Mouse (Mus musculus) heart, embryonic 11.5 days (tissue): Measurements from ENCODE around the gene Gm17660. TPM values are rescaled to one million over a fixed set of nuclear protein-coding genes. Genes with fewer than 3 reads are reported as not detected.

Experiments used
- ATAC-seq: fragments of 200-750 bp; cut with Nextera tagmentation; replicated peaks from 2 replicates; pipeline ENCODE4 v1.8.0; 2017; ENCODE audit warnings: moderate library complexity; ENCODE audit not compliant: insufficient number of reproducible peaks, low FRiP score, low TSS enrichment
- H3K27ac ChIP-seq: fragments of 300-500 bp; sonication (generic); 2 replicates; pipeline ENCODE4 v1.5.1; 2014; ENCODE audit warnings: mild to moderate bottlenecking, low read depth, low read length
- H3K27me3 ChIP-seq: fragments of 300-500 bp; sonication (generic); 2 replicates; pipeline ENCODE4 v1.6.1; 2014; ENCODE audit warnings: mild to moderate bottlenecking, low read length, mixed read lengths; ENCODE audit not compliant: control insufficient read depth, insufficient read depth
- H3K36me3 ChIP-seq: fragments of 300-500 bp; sonication (generic); 2 replicates; pipeline ENCODE4 v1.6.1; 2014; ENCODE audit warnings: mild to moderate bottlenecking, low read length, moderate library complexity, mixed read lengths; ENCODE audit not compliant: control insufficient read depth, insufficient read depth
- H3K4me1 ChIP-seq: fragments of 300-500 bp; sonication (generic); 2 replicates; pipeline ENCODE4 v1.6.1; 2014; ENCODE audit warnings: low read length; ENCODE audit not compliant: control insufficient read depth, insufficient read depth
- H3K4me2 ChIP-seq: fragments of 300-500 bp; sonication (generic); 2 replicates; pipeline ENCODE4 v1.6.1; 2014; ENCODE audit warnings: mild to moderate bottlenecking, moderate library complexity
- H3K4me3 ChIP-seq: fragments of 300-500 bp; sonication (generic); 2 replicates; pipeline ENCODE4 v1.5.1; 2014; ENCODE audit warnings: low read depth, low read length
- H3K9ac ChIP-seq: fragments of 300-500 bp; sonication (generic); 2 replicates; pipeline ENCODE4 v1.6.1; 2014; ENCODE audit warnings: mild to moderate bottlenecking, low read depth, low read length, moderate library complexity
- H3K9me3 ChIP-seq: fragments of 300-500 bp; sonication (generic); replicated peaks from 2 replicates; pipeline ENCODE4 v1.6.1; 2016; ENCODE audit warnings: low read length; ENCODE audit not compliant: control insufficient read depth
- WGBS: fragments of 180-500 bp; shearing (Covaris S2); extraction: QIAGEN DNeasy Blood & Tissue Kit; methylation state at CpG from one replicate; pipeline ENCODE4 v1.1.7; 2014; ENCODE audit not compliant: insufficient replicate concordance; 5-methylcytosine and 5-hydroxymethylcytosine counted together
- polyA plus RNA-seq: library from polyadenylated mRNA; unstranded; fragments of >200 nt; fragmentation: Nextera tagmentation; extraction: Ambion mirVana; gene quantifications from 2 replicates; pipeline ENCODE4 v1.2.1, GENCODE M21; 2014

The Gm17660 gene
- polyA plus RNA-seq, 1 experiment from 2014 or later = not detected

- H3K27me3 ChIP-seq = no peaks in the 10 kb centered on the region
- 42% methylated on average over 9 of the region's 9 CpGs for WGBS
- ATAC-seq = no peak
- no peaks in the 10 kb centered on the region for H3K36me3 ChIP-seq
- H3K4me3 ChIP-seq = no peak overlapping the region
- H3K4me2 ChIP-seq = no peak overlapping the region
- H3K27ac ChIP-seq = peak overlapping the region; percentile 41; the same call in 1 of the 2 replicates
- H3K4me1 ChIP-seq = peaks cover 49% of the 10 kb centered on the region
- no peaks in the 10 kb centered on the region for H3K9me3 ChIP-seq
- no peak overlapping the region for H3K9ac ChIP-seq
Observed at GRCm38 (mm10) chr5:104110171-104110920, 32.9 kb upstream of the Gm17660 start.

- H3K36me3 ChIP-seq = no peaks in the 10 kb centered on the region
- no peak overlapping the region for H3K9ac ChIP-seq
- no peaks in the 10 kb centered on the region for H3K27me3 ChIP-seq
- H3K4me1 ChIP-seq = peaks cover 49% of the 10 kb centered on the region
- H3K4me2 ChIP-seq = peak overlapping the region; percentile 43; the same call in 1 of the 2 replicates
- no peak for ATAC-seq
- no peaks in the 10 kb centered on the region for H3K9me3 ChIP-seq
- peak overlapping the region; percentile 64 for H3K27ac ChIP-seq
- 13% methylated on average over 3 of the region's 3 CpGs for WGBS
- H3K4me3 ChIP-seq = no peak overlapping the region
Observed at GRCm38 (mm10) chr5:104109516-104109915, 32.1 kb upstream of the Gm17660 start.

GRCm38 (mm10) chr5:104108879-104109369 is 31.5 kb upstream of the Gm17660 start:
- H3K36me3 ChIP-seq = no peaks in the 10 kb centered on the region
- H3K4me2 ChIP-seq = peak overlapping the region; percentile 43
- ATAC-seq = peak; percentile 16; the same call in 1 of the 2 replicates
- peak overlapping the region; percentile 64 for H3K27ac ChIP-seq
- H3K27me3 ChIP-seq = no peaks in the 10 kb centered on the region
- 27% methylated on average over 18 of the region's 18 CpGs for WGBS
- H3K9ac ChIP-seq = no peak overlapping the region
- peaks cover 49% of the 10 kb centered on the region for H3K4me1 ChIP-seq
- no peaks in the 10 kb centered on the region for H3K9me3 ChIP-seq
- H3K4me3 ChIP-seq = no peak overlapping the region; the same call in 1 of the 2 replicates

- no peak overlapping the region for H3K9ac ChIP-seq
- H3K4me2 ChIP-seq = no peak overlapping the region
- no peaks in the 10 kb centered on the region for H3K36me3 ChIP-seq
- no peaks in the 10 kb centered on the region for H3K27me3 ChIP-seq
- peaks cover 46% of the 10 kb centered on the region for H3K4me1 ChIP-seq
- ATAC-seq = 0 out of 2 replicates have a peak, but pooled peaks have one; percentile 32
- H3K9me3 ChIP-seq = no peaks in the 10 kb centered on the region
- no peak overlapping the region for H3K4me3 ChIP-seq
- WGBS = 54% methylated on average over 11 of the region's 11 CpGs
- peak overlapping the region; percentile 64 for H3K27ac ChIP-seq
Observed at GRCm38 (mm10) chr5:104108127-104108875, 30.9 kb upstream of the Gm17660 start.

- WGBS = 66% methylated on average over 2 of the region's 2 CpGs
- no peak overlapping the region for H3K27ac ChIP-seq
- no peaks in the 10 kb centered on the region for H3K36me3 ChIP-seq
- peaks cover 30% of the 10 kb centered on the region for H3K4me1 ChIP-seq
- no peaks in the 10 kb centered on the region for H3K9me3 ChIP-seq
- ATAC-seq = no peak
- no peak overlapping the region for H3K4me2 ChIP-seq
- no peak overlapping the region for H3K9ac ChIP-seq
- H3K27me3 ChIP-seq = no peaks in the 10 kb centered on the region
- H3K4me3 ChIP-seq = no peak overlapping the region
Observed at GRCm38 (mm10) chr5:104104111-104104510, 26.7 kb upstream of the Gm17660 start.

- no peak overlapping the region for H3K4me3 ChIP-seq
- peaks cover 21% of the 10 kb centered on the region for H3K4me1 ChIP-seq
- no peak overlapping the region for H3K4me2 ChIP-seq
- WGBS = 61% methylated on average over 4 of the region's 4 CpGs
- H3K27me3 ChIP-seq = no peaks in the 10 kb centered on the region
- no peaks in the 10 kb centered on the region for H3K9me3 ChIP-seq
- no peak overlapping the region for H3K9ac ChIP-seq
- no peak overlapping the region for H3K27ac ChIP-seq
- H3K36me3 ChIP-seq = no peaks in the 10 kb centered on the region
- no peak for ATAC-seq
Observed at GRCm38 (mm10) chr5:104103171-104103570, 25.8 kb upstream of the Gm17660 start.

GRCm38 (mm10) chr5:104101678-104102531 is 24.5 kb upstream of the Gm17660 start:
- ATAC-seq = no peak
- peaks cover 15% of the 10 kb centered on the region for H3K4me1 ChIP-seq
- no peak overlapping the region for H3K4me2 ChIP-seq

More at GRCm38 (mm10) chr5:104101678-104102531, 24.5 kb upstream of the Gm17660 start:
- H3K27me3 ChIP-seq = no peaks in the 10 kb centered on the region
- no peaks in the 10 kb centered on the region for H3K36me3 ChIP-seq
- H3K4me3 ChIP-seq = no peak overlapping the region
- no peak overlapping the region for H3K27ac ChIP-seq
- H3K9me3 ChIP-seq = no peaks in the 10 kb centered on the region
- WGBS = 20% methylated on average over 10 of the region's 10 CpGs
- H3K9ac ChIP-seq = peak overlapping the region; percentile 28; the same call in 1 of the 2 replicates
